Mouse (Mus musculus): ENCODE results near the gene Ttll1. TPM values are rescaled to one million over a fixed set of nuclear protein-coding genes. Genes with fewer than 3 reads are reported as not detected.

Ttll1 gene
- polyA plus RNA-seq, 1 experiment from 2014 or later: 21.8 TPM

Small RNAs within 50 kb of the gene (microRNA-seq; reads per million reads assigned to microRNA genes)
- gene Gm24575: not detected

Other genes with a start within 250 kb of the Ttll1 start
- 45.3 and 49.9 TPM in 2 replicates for gene Arfgap3, start 160.6 kb downstream of the Ttll1 start, polyA plus RNA-seq (2015; fragmentation: Nextera tagmentation; extraction: Ambion mirVana)
- gene Pacsin2, start 46.3 kb downstream of the Ttll1 start, polyA plus RNA-seq (2015; fragmentation: Nextera tagmentation; extraction: Ambion mirVana): 49.4 and 49.6 TPM in 2 replicates
- gene Bik, start 16.0 kb upstream of the Ttll1 start, polyA plus RNA-seq (2015; fragmentation: Nextera tagmentation; extraction: Ambion mirVana): 3.6 and 4.0 TPM in 2 replicates
- 38.1 and 44.5 TPM in 2 replicates for gene Tspo, start 52.7 kb upstream of the Ttll1 start, polyA plus RNA-seq (2015; fragmentation: Nextera tagmentation; extraction: Ambion mirVana)
- gene Mcat, start 52.9 kb upstream of the Ttll1 start, polyA plus RNA-seq (2015; fragmentation: Nextera tagmentation; extraction: Ambion mirVana): 39.2 and 41.8 TPM in 2 replicates
- gene Ttll12, start 84.3 kb upstream of the Ttll1 start, polyA plus RNA-seq (2015; fragmentation: Nextera tagmentation; extraction: Ambion mirVana): 40.1 and 41.3 TPM in 2 replicates
- 22.9 and 24.1 TPM in 2 replicates for gene Scube1, start 214.1 kb upstream of the Ttll1 start, polyA plus RNA-seq (2015; fragmentation: Nextera tagmentation; extraction: Ambion mirVana)